Mouse (Mus musculus) cortical plate, adult 2 months (tissue): ENCODE results near the gene Smc1a.

Experiments
- CTCF ChIP-seq: fragments of 200-500 bp; IDR thresholded peaks from 2 replicates; pipeline ENCODE4 v1.5.1; 2011; ENCODE audit warnings: mild to moderate bottlenecking, control low read depth, low read length; ENCODE audit not compliant: insufficient read depth; ENCODE audit errors: extremely low read depth
- POLR2A ChIP-seq: fragments of 200-500 bp; IDR thresholded peaks from 2 replicates; pipeline ENCODE4 v1.6.1; 2011; ENCODE audit warnings: mild to moderate bottlenecking, low read length, control low read depth; ENCODE audit not compliant: insufficient read depth; ENCODE audit errors: extremely low read depth

DNA sequence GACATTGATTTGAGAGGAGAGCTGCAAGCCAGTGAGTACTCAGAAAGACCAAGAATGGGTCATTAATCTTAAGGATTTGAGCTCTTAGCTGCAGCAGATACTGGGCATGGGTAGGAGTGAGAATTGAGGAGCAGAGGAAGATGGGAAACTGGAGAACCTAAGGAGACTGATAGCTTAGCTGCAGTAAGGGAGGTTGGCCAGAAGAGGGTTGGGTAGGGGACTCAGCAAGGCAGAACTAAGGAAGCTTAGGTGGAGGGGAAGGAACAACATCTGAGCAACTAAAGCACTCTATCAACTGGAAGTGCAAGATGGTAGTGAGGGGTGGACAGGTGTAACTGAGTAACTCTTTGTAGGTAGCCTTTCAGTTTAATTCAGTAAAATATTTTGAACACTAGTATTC is 31.0 kb downstream of the Smc1a start:
- no peak for TF ChIP-seq POLR2A
- peak; percentile 23; the same call in 1 of the 2 replicates for TF ChIP-seq CTCF
